Mouse (Mus musculus): ENCODE data around the gene Ccser1. TPM values are rescaled to one million over a fixed set of nuclear protein-coding genes. Genes with fewer than 3 reads are reported as not detected.
A peak's percentile ranks its signal among the peaks of the same experiment; 100 is the strongest.

The Ccser1 gene
- polyA plus RNA-seq, 1 experiment from 2014 or later: 6.1 TPM

- H3K27me3 ChIP-seq (ENCODE audit: control insufficient read depth, insufficient read depth, low read length): no peaks in the 10 kb centered on the region
- H3K27ac ChIP-seq (ENCODE audit: low read depth, low read length): no peak overlapping the region
- no peaks in the 10 kb centered on the region for H3K9me3 ChIP-seq (ENCODE audit: control insufficient read depth, low read length)
- no peak for DNase-seq (ENCODE audit: low spot score, missing footprints)
- H3K4me3 ChIP-seq (ENCODE audit: low read depth, low read length): no peak overlapping the region
- 80% methylated on average over 1 of the region's 1 CpGs for WGBS
- no peaks in the 10 kb centered on the region for H3K36me3 ChIP-seq (ENCODE audit: control insufficient read depth, insufficient read depth, low read length)
- no peak overlapping the region for H3K9ac ChIP-seq (ENCODE audit: low read length)
- ATAC-seq (ENCODE audit: low FRiP score): no peak
- H3K4me2 ChIP-seq: no peak overlapping the region
- H3K4me1 ChIP-seq (ENCODE audit: control insufficient read depth, insufficient read depth, low read length): 0 out of 2 replicates have a peak, but pooled peaks cover 1% of the 10 kb centered on the region
These were observed 4.0 kb upstream of the Ccser1 start for GRCm38 (mm10) chr6:61176126-61176525.

- no peak overlapping the region for H3K4me2 ChIP-seq
- H3K36me3 ChIP-seq (ENCODE audit: control insufficient read depth, insufficient read depth, low read length): no peaks in the 10 kb centered on the region
- DNase-seq (ENCODE audit: low spot score, missing footprints) (no peak), ATAC-seq (ENCODE audit: low FRiP score) (no peak)
- no peaks in the 10 kb centered on the region for H3K9me3 ChIP-seq (ENCODE audit: control insufficient read depth, low read length)
- 82% methylated on average over 7 of the region's 7 CpGs for WGBS
- H3K27me3 ChIP-seq (ENCODE audit: control insufficient read depth, insufficient read depth, low read length): no peaks in the 10 kb centered on the region
- H3K4me3 ChIP-seq (ENCODE audit: low read depth, low read length): no peak overlapping the region
- H3K27ac ChIP-seq (ENCODE audit: low read depth, low read length): no peak overlapping the region
- H3K4me1 ChIP-seq (ENCODE audit: control insufficient read depth, insufficient read depth, low read length): 0 out of 2 replicates have a peak, but pooled peaks cover 2% of the 10 kb centered on the region
- H3K9ac ChIP-seq (ENCODE audit: low read length): no peak overlapping the region
These were observed 2.6 kb upstream of the Ccser1 start for GRCm38 (mm10) chr6:61177476-61177875.

- 5% methylated on average over 5 of the region's 5 CpGs for WGBS
These were observed 529 bp upstream of the Ccser1 start for GRCm38 (mm10) chr6:61179641-61179948.

GRCm38 (mm10) chr6:61180756-61181191 is 650 bp downstream of the Ccser1 start:
- Histone ChIP-seq H3K9me3 (ENCODE audit: control insufficient read depth, low read length) (no peaks in the 10 kb centered on the region), H3K9ac (ENCODE audit: low read length) (peak overlapping the region; percentile 85), H3K27me3 (ENCODE audit: control insufficient read depth, insufficient read depth, low read length) (no peaks in the 10 kb centered on the region), H3K4me3 (ENCODE audit: low read depth, low read length) (peak overlapping the region; percentile 80), H3K36me3 (ENCODE audit: control insufficient read depth, insufficient read depth, low read length) (no peaks in the 10 kb centered on the region), H3K4me1 (ENCODE audit: control insufficient read depth, insufficient read depth, low read length) (0 out of 2 replicates have a peak, but pooled peaks cover 2% of the 10 kb centered on the region), H3K27ac (ENCODE audit: low read depth, low read length) (peak overlapping the region; percentile 54), H3K4me2 (peak overlapping the region; percentile 98)
- ATAC-seq (ENCODE audit: low FRiP score): peak; percentile 65
- WGBS: under 1% methylated on average over 32 of the region's 42 CpGs
- DNase-seq (ENCODE audit: low spot score, missing footprints): peak; percentile 95

More at GRCm38 (mm10) chr6:61179641-61179948, 529 bp upstream of the Ccser1 start:
- ATAC-seq (ENCODE audit: low FRiP score): no peak
- Histone ChIP-seq H3K4me1 (ENCODE audit: control insufficient read depth, insufficient read depth, low read length) (0 out of 2 replicates have a peak, but pooled peaks cover 2% of the 10 kb centered on the region), H3K27ac (ENCODE audit: low read depth, low read length) (no peak overlapping the region), H3K36me3 (ENCODE audit: control insufficient read depth, insufficient read depth, low read length) (no peaks in the 10 kb centered on the region), H3K9me3 (ENCODE audit: control insufficient read depth, low read length) (no peaks in the 10 kb centered on the region), H3K4me2 (peak overlapping the region; percentile 98), H3K27me3 (ENCODE audit: control insufficient read depth, insufficient read depth, low read length) (no peaks in the 10 kb centered on the region), H3K4me3 (ENCODE audit: low read depth, low read length) (peak overlapping the region; percentile 80), H3K9ac (ENCODE audit: low read length) (peak overlapping the region; percentile 85)
- DNase-seq (ENCODE audit: low spot score, missing footprints): peak; percentile 94

GRCm38 (mm10) chr6:61189029-61189428 is 8.9 kb downstream of the Ccser1 start:
- ATAC-seq (ENCODE audit: low FRiP score) (no peak), DNase-seq (ENCODE audit: low spot score, missing footprints) (no peak)
- no peak overlapping the region for H3K4me2 ChIP-seq
- no peaks in the 10 kb centered on the region for H3K27me3 ChIP-seq (ENCODE audit: control insufficient read depth, insufficient read depth, low read length)
- no peak overlapping the region for H3K4me3 ChIP-seq (ENCODE audit: low read depth, low read length)
- no peak overlapping the region for H3K9ac ChIP-seq (ENCODE audit: low read length)
- H3K27ac ChIP-seq (ENCODE audit: low read depth, low read length): no peak overlapping the region
- WGBS: 57% methylated on average over 2 of the region's 2 CpGs
- no peaks in the 10 kb centered on the region for H3K4me1 ChIP-seq (ENCODE audit: control insufficient read depth, insufficient read depth, low read length)
- H3K36me3 ChIP-seq (ENCODE audit: control insufficient read depth, insufficient read depth, low read length): no peaks in the 10 kb centered on the region
- no peaks in the 10 kb centered on the region for H3K9me3 ChIP-seq (ENCODE audit: control insufficient read depth, low read length)

- H3K9me3 ChIP-seq (ENCODE audit: control insufficient read depth, low read length): no peaks in the 10 kb centered on the region
- no peaks in the 10 kb centered on the region for H3K4me1 ChIP-seq (ENCODE audit: control insufficient read depth, insufficient read depth, low read length)
- no peak overlapping the region for H3K9ac ChIP-seq (ENCODE audit: low read length)
- no peaks in the 10 kb centered on the region for H3K36me3 ChIP-seq (ENCODE audit: control insufficient read depth, insufficient read depth, low read length)
- H3K27ac ChIP-seq (ENCODE audit: low read depth, low read length): no peak overlapping the region
- H3K4me3 ChIP-seq (ENCODE audit: low read depth, low read length): no peak overlapping the region
- DNase-seq (ENCODE audit: low spot score, missing footprints) (no peak), ATAC-seq (ENCODE audit: low FRiP score) (no peak)
- no peak overlapping the region for H3K4me2 ChIP-seq
- H3K27me3 ChIP-seq (ENCODE audit: control insufficient read depth, insufficient read depth, low read length): no peaks in the 10 kb centered on the region
- WGBS: 76% methylated on average over 13 of the region's 13 CpGs
These were observed 11.7 kb downstream of the Ccser1 start for GRCm38 (mm10) chr6:61191597-61192386.

GRCm38 (mm10) chr6:61203344-61203743 is 23.2 kb downstream of the Ccser1 start:
- DNase-seq (ENCODE audit: low spot score, missing footprints): peak; percentile 28
- no peak for ATAC-seq (ENCODE audit: low FRiP score)
- Histone ChIP-seq H3K9me3 (ENCODE audit: control insufficient read depth, low read length) (no peaks in the 10 kb centered on the region), H3K27me3 (ENCODE audit: control insufficient read depth, insufficient read depth, low read length) (no peaks in the 10 kb centered on the region), H3K9ac (ENCODE audit: low read length) (no peak overlapping the region), H3K4me2 (no peak overlapping the region), H3K4me1 (ENCODE audit: control insufficient read depth, insufficient read depth, low read length) (no peaks in the 10 kb centered on the region), H3K27ac (ENCODE audit: low read depth, low read length) (no peak overlapping the region), H3K36me3 (ENCODE audit: control insufficient read depth, insufficient read depth, low read length) (no peaks in the 10 kb centered on the region), H3K4me3 (ENCODE audit: low read depth, low read length) (no peak overlapping the region)
- WGBS: 77% methylated on average over 1 of the region's 1 CpGs

- WGBS: 23% methylated on average over 1 of the region's 1 CpGs
- Histone ChIP-seq H3K27me3 (ENCODE audit: control insufficient read depth, insufficient read depth, low read length) (no peaks in the 10 kb centered on the region), H3K9ac (ENCODE audit: low read length) (no peak overlapping the region), H3K4me1 (ENCODE audit: control insufficient read depth, insufficient read depth, low read length) (peaks cover 4% of the 10 kb centered on the region), H3K9me3 (ENCODE audit: control insufficient read depth, low read length) (no peaks in the 10 kb centered on the region), H3K4me3 (ENCODE audit: low read depth, low read length) (no peak overlapping the region), H3K36me3 (ENCODE audit: control insufficient read depth, insufficient read depth, low read length) (no peaks in the 10 kb centered on the region), H3K4me2 (no peak overlapping the region), H3K27ac (ENCODE audit: low read depth, low read length) (no peak overlapping the region)
- peak; percentile 41 for DNase-seq (ENCODE audit: low spot score, missing footprints)
- no peak for ATAC-seq (ENCODE audit: low FRiP score)
These were observed 25.9 kb downstream of the Ccser1 start for GRCm38 (mm10) chr6:61206042-61206441.

GRCm38 (mm10) chr6:61206619-61207018 is 26.5 kb downstream of the Ccser1 start:
- no peak for ATAC-seq (ENCODE audit: low FRiP score)
- H3K27ac ChIP-seq (ENCODE audit: low read depth, low read length): no peak overlapping the region
- no peak overlapping the region for H3K9ac ChIP-seq (ENCODE audit: low read length)
- DNase-seq (ENCODE audit: low spot score, missing footprints): peak; percentile 49
- WGBS: 84% methylated on average over 2 of the region's 2 CpGs
- H3K4me2 ChIP-seq: no peak overlapping the region
- H3K9me3 ChIP-seq (ENCODE audit: control insufficient read depth, low read length): no peaks in the 10 kb centered on the region
- H3K4me1 ChIP-seq (ENCODE audit: control insufficient read depth, insufficient read depth, low read length): peaks cover 4% of the 10 kb centered on the region
- no peak overlapping the region for H3K4me3 ChIP-seq (ENCODE audit: low read depth, low read length)
- no peaks in the 10 kb centered on the region for H3K36me3 ChIP-seq (ENCODE audit: control insufficient read depth, insufficient read depth, low read length)
- H3K27me3 ChIP-seq (ENCODE audit: control insufficient read depth, insufficient read depth, low read length): no peaks in the 10 kb centered on the region

All from midbrain, embryonic 11.5 days (tissue).